Mouse (Mus musculus) retina, embryonic 14.5 days (tissue): Measurements from ENCODE around the gene Rimklb.
"Not testable (repeated sequence)": the region's sequence is repeated elsewhere in the genome, so short reads cannot be mapped to it uniquely, and the experiment has no call there.

Experiments used
- DNase-seq: peaks from one replicate; pipeline ENCODE4 v3.0.0-alpha.2; 2015; ENCODE audit warnings: low spot score

Rimklb gene

GRCm38 (mm10) chr6:122495082-122495881 is 3.3 kb downstream of the Rimklb start:
- peak; percentile 47 for DNase-seq

GRCm38 (mm10) chr6:122493799-122494472 is 4.6 kb downstream of the Rimklb start:
- peak; percentile 80 for DNase-seq

GRCm38 (mm10) chr6:122492479-122492878 is 6.1 kb downstream of the Rimklb start:
- no peak for DNase-seq

- DNase-seq, result peak; percentile 86
Measured at GRCm38 (mm10) chr6:122491557-122491956, 7.0 kb downstream of the Rimklb start.

- no peak for DNase-seq
Measured at GRCm38 (mm10) chr6:122490929-122491512, 7.5 kb downstream of the Rimklb start.

- DNase-seq, result peak; percentile 85
Measured at GRCm38 (mm10) chr6:122486297-122487117, 12.1 kb downstream of the Rimklb start.

- peak; percentile 57 for DNase-seq
Measured at GRCm38 (mm10) chr6:122485401-122486296, 12.9 kb downstream of the Rimklb start.

- DNase-seq, result no peak
Measured at GRCm38 (mm10) chr6:122478062-122478461, 20.5 kb downstream of the Rimklb start.

- not testable (repeated sequence) for DNase-seq
Measured at GRCm38 (mm10) chr6:122471461-122471860, 27.1 kb downstream of the Rimklb start.

- DNase-seq, result no peak
Measured at GRCm38 (mm10) chr6:122470240-122470639, 28.3 kb downstream of the Rimklb start.

GRCm38 (mm10) chr6:122469030-122469640 is 29.4 kb downstream of the Rimklb start:
- no peak for DNase-seq

- no peak for DNase-seq
Measured at GRCm38 (mm10) chr6:122466092-122466713, 32.4 kb downstream of the Rimklb start.

- DNase-seq, result no peak
Measured at GRCm38 (mm10) chr6:122458946-122459693, 39.4 kb downstream of the Rimklb start.

- DNase-seq, result no peak
Measured at GRCm38 (mm10) chr6:122447848-122448247, 50.7 kb downstream of the Rimklb start.

GRCm38 (mm10) chr6:122445215-122445614 is 53.3 kb downstream of the Rimklb start:
- DNase-seq, result no peak

- peak; percentile 73 for DNase-seq
Measured at GRCm38 (mm10) chr6:122440632-122441226, 57.8 kb downstream of the Rimklb start.

GRCm38 (mm10) chr6:122439249-122439648 is 59.3 kb downstream of the Rimklb start:
- no peak for DNase-seq

- DNase-seq, result no peak
Measured at GRCm38 (mm10) chr6:122435270-122435669, 63.3 kb downstream of the Rimklb start.

- DNase-seq, result no peak
Measured at GRCm38 (mm10) chr6:122427456-122427855, 71.1 kb downstream of the Rimklb start.
